Mouse (Mus musculus) urinary bladder, postnatal 36 days (tissue): ENCODE measurements around the gene Lrtm1.

Experiments used
- DNase-seq, 2 experiments: peaks; one replicate each; pipeline ENCODE4 v3.0.0; 2022; ENCODE audit warnings: low spot score in 2 of 2, mixed read lengths in 1 of 2

The Lrtm1 gene

GRCm38 (mm10) chr14:29031858-29032395 is 13.9 kb downstream of the Lrtm1 start:
- no peak for DNase-seq

GRCm38 (mm10) chr14:29038246-29038645 is 20.2 kb downstream of the Lrtm1 start:
- DNase-seq = no peak

GRCm38 (mm10) chr14:29040606-29041364 is 22.8 kb downstream of the Lrtm1 start:
- DNase-seq = peak in 1 of 2 experiments; percentile 25

GRCm38 (mm10) chr14:29041498-29041897 is 23.5 kb downstream of the Lrtm1 start:
- DNase-seq = no peak

- no peak for DNase-seq
Measured at GRCm38 (mm10) chr14:29042355-29042754, 24.3 kb downstream of the Lrtm1 start.

GRCm38 (mm10) chr14:29051951-29052835 is 34.2 kb downstream of the Lrtm1 start:
- DNase-seq = no peak

- no peak for DNase-seq
Measured at GRCm38 (mm10) chr14:29060679-29061078, 42.7 kb downstream of the Lrtm1 start.

- DNase-seq = no peak
Measured at GRCm38 (mm10) chr14:29061491-29061890, 43.5 kb downstream of the Lrtm1 start.

GRCm38 (mm10) chr14:29062676-29063075 is 44.7 kb downstream of the Lrtm1 start:
- DNase-seq = no peak

- no peak for DNase-seq
Measured at GRCm38 (mm10) chr14:29073747-29074146, 55.7 kb downstream of the Lrtm1 start.

GRCm38 (mm10) chr14:29077418-29077817 is 59.4 kb downstream of the Lrtm1 start:
- DNase-seq = no peak

- DNase-seq = no peak
Measured at GRCm38 (mm10) chr14:29080228-29080627, 62.2 kb downstream of the Lrtm1 start.

- peak; percentile 42 to 72 for DNase-seq
Measured at GRCm38 (mm10) chr14:29080630-29081029, 62.6 kb downstream of the Lrtm1 start.

GRCm38 (mm10) chr14:29082171-29082570 is 64.2 kb downstream of the Lrtm1 start:
- DNase-seq = no peak
